Mouse (Mus musculus) midbrain, postnatal 0 days (tissue): ENCODE measurements around the gene Mfsd12. TPM values are rescaled to one million over a fixed set of nuclear protein-coding genes. Genes with fewer than 3 reads are reported as not detected.

Source experiments
- ATAC-seq: fragments of 200-750 bp; cut with Nextera tagmentation; 2 replicates; pipeline ENCODE4 v1.8.0; 2017; ENCODE audit warnings: moderate number of reproducible peaks, mild to moderate bottlenecking, moderate TSS enrichment, moderate library complexity; ENCODE audit not compliant: low FRiP score
- DNase-seq: peaks from one replicate; pipeline ENCODE4 v3.0.0-alpha.2; 2015; ENCODE audit warnings: low spot score
- H3K27ac ChIP-seq: fragments of 300-500 bp; sonication (generic); 2 replicates; pipeline ENCODE4 v1.5.1; 2014; ENCODE audit warnings: low read depth, mild to moderate bottlenecking, low read length, mixed read lengths
- H3K27me3 ChIP-seq: fragments of 300-500 bp; sonication (generic); 2 replicates; pipeline ENCODE4 v1.6.1; 2014; ENCODE audit warnings: low read length, control low read depth, mixed read lengths; ENCODE audit not compliant: insufficient read depth
- H3K36me3 ChIP-seq: fragments of 300-500 bp; sonication (generic); 2 replicates; pipeline ENCODE4 v1.6.1; 2014; ENCODE audit warnings: low read length, control low read depth, mixed read lengths; ENCODE audit not compliant: insufficient read depth
- H3K4me1 ChIP-seq: fragments of 300-500 bp; sonication (generic); 2 replicates; pipeline ENCODE4 v1.6.1; 2014; ENCODE audit warnings: mild to moderate bottlenecking, control low read depth, antibody characterized with exemption, low read length, mixed read lengths; ENCODE audit not compliant: insufficient read depth
- H3K4me2 ChIP-seq: fragments of 300-500 bp; sonication (generic); 2 replicates; pipeline ENCODE4 v1.6.1; 2014; ENCODE audit warnings: low read depth, mild to moderate bottlenecking, low read length, mixed read lengths; ENCODE audit not compliant: poor library complexity, severe bottlenecking
- H3K4me3 ChIP-seq: fragments of 300-500 bp; sonication (generic); 2 replicates; pipeline ENCODE4 v1.5.1; 2014; ENCODE audit warnings: low read depth, mild to moderate bottlenecking, low read length, moderate library complexity
- H3K9ac ChIP-seq: fragments of 300-500 bp; sonication (generic); replicated peaks from 2 replicates; pipeline ENCODE4 v1.6.1; 2014; ENCODE audit warnings: mild to moderate bottlenecking, low read length, moderate library complexity, mixed read lengths; ENCODE audit not compliant: poor library complexity, severe bottlenecking
- H3K9me3 ChIP-seq: fragments of 300-500 bp; sonication (generic); 2 replicates; pipeline ENCODE4 v1.6.1; 2016; ENCODE audit warnings: low read length, control low read depth
- CTCF ChIP-seq: IDR thresholded peaks from 2 replicates; pipeline ENCODE4 v1.5.1; 2016; ENCODE audit warnings: antibody characterized with exemption, mild to moderate bottlenecking
- WGBS: fragments of 180-500 bp; shearing (Covaris S2); extraction: QIAGEN DNeasy Blood & Tissue Kit; methylation state at CpG from one replicate; pipeline ENCODE4 v1.1.7; 2014; 5-methylcytosine and 5-hydroxymethylcytosine counted together
- microRNA-seq: library from miRNA; unstranded; fragments of <30 nt; microRNA quantifications from one replicate; pipeline ENCODE4, GENCODE M21; 2016; ENCODE audit warnings: borderline number of aligned reads
- polyA plus RNA-seq: library from polyadenylated mRNA; unstranded; fragments of >200 nt; fragmentation: Nextera tagmentation; extraction: Ambion mirVana; gene quantifications from 2 replicates; pipeline ENCODE4 v1.2.1, GENCODE M21; 2015
- total RNA-seq: library from RNA; depleted of rRNA; stranded (reverse); fragments of >200 nt; gene quantifications from 2 replicates; pipeline ENCODE4 v1.2.3, GENCODE M21; 2014; rRNA removed

Gene Mfsd12
- total and polyA plus RNA-seq, 2 experiments from 2014 or later, result 13.6 to 40.6 TPM

DNA sequence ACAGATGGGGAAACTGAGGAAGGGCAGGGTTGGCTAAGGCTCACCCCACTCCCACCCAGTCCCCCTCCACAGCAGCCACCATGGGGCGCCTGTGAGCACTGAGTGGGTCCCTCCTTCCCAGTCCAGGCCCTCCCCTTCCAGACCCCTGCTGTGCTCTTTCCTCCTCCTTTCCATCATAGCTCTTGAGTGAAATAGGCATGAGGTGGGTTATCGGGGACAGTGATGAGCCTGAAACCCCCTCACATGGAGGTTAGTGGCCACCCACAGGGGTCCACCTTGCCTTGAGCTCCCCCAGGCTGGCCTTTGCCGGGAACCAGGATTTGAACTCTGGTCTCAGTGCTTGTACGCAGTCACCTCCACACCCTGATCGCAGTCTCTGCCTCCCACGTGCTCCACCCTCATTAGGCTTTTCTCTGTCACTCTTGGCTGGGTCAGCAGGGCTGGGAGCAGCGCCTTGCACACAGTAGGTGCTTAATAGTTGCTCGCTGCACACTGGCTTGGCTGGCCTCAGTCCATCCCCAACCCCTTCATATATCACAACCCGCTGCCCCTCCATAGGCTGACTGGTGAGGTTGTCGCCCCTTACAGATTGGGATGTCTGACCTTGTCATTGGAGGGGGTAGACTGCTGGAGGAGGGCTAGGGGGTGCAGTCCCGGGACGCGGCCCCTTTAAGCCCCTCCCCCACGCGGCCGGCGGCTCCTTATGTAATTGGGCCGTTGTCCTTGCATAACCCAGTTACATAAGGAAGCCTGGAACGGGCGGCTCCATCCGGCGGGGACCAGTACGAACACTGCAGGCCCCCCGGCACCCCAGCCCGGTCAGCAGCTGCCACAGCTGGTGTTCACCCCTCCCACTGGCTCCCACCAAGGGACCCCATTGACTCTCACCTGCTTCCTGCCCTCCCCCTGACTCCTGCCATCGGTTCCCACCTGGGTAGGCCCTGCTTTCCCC, 56.3 kb downstream of the Mfsd12 start:
- Histone ChIP-seq H3K27me3 (no peaks in the 10 kb centered on the region), H3K27ac (no peak overlapping the region), H3K4me2 (peak overlapping the region; percentile 4; the same call in 1 of the 2 replicates), H3K36me3 (peaks cover 7% of the 10 kb centered on the region; the same call in 1 of the 2 replicates), H3K4me1 (peaks cover 6% of the 10 kb centered on the region; the same call in 1 of the 2 replicates), H3K4me3 (no peak overlapping the region), H3K9ac (no peak overlapping the region), H3K9me3 (no peaks in the 10 kb centered on the region)
- DNase-seq (no peak), ATAC-seq (no peak)
- WGBS, result 32% methylated on average over 26 of the region's 26 CpGs
- TF ChIP-seq CTCF, result peak; percentile 31; the same call in 1 of the 2 replicates

DNA sequence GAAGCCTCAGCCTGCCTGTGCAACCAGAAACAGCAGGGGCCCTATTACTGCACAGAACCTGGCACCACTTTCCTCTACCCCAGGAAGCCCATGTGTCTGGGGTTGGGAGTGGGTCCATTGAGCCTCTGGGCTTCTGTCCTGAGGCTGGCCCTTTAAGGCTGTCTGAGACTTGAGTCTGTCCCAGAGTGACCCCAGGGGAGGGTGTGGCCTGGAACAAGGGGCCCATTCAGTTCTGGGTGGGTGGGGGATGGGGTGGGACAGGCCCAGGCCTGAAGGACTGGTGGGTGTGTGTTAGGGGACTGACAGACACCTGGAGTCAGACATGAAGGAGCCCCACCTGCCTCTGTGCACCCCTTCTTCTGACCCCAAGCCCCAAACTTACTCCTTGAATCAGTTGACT, 57.4 kb downstream of the Mfsd12 start:
- Histone ChIP-seq H3K4me2 (no peak overlapping the region), H3K36me3 (0 out of 2 replicates have a peak, but pooled peaks cover 4% of the 10 kb centered on the region), H3K9ac (no peak overlapping the region), H3K27me3 (no peaks in the 10 kb centered on the region), H3K27ac (no peak overlapping the region), H3K4me3 (no peak overlapping the region), H3K9me3 (no peaks in the 10 kb centered on the region), H3K4me1 (peaks cover 6% of the 10 kb centered on the region; the same call in 1 of the 2 replicates)
- ATAC-seq (no peak), DNase-seq (no peak)
- TF ChIP-seq CTCF, result no peak

DNA sequence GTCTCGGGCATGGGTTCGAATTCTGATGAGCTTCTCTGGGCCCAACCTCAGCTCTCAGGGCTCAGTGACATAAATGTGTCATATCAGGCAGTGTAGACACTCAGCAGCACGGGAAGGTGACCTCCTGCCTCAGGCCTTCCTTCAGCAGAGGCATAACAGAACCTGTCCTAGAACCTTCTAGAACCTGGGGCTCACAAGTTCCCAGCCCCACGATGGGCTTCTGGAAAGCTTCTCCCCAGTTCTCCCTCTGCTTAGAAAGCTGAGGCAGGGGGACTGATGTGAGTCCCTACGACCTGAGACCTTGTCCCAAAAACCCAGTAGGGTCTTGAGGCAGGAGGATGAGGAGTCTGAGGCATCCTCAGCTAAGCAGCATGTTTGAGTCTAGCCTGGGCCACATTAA, 57.9 kb downstream of the Mfsd12 start:
- Histone ChIP-seq H3K9ac (no peak overlapping the region), H3K9me3 (no peaks in the 10 kb centered on the region), H3K4me1 (peaks cover 6% of the 10 kb centered on the region; the same call in 1 of the 2 replicates), H3K36me3 (0 out of 2 replicates have a peak, but pooled peaks cover 8% of the 10 kb centered on the region), H3K27me3 (no peaks in the 10 kb centered on the region), H3K4me2 (no peak overlapping the region), H3K4me3 (no peak overlapping the region), H3K27ac (no peak overlapping the region)
- ATAC-seq, result no peak
- 83% methylated on average over 5 of the region's 5 CpGs for WGBS
- DNase-seq, result no peak
- TF ChIP-seq CTCF, result no peak

Small RNAs within 50 kb of the gene (microRNA-seq; reads per million reads assigned to microRNA genes)
- gene Mir6913, result not detected

Other genes starting within 250 kb of the Mfsd12 start
Only the 30 nearest of the 33 such genes appear.
- gene Pias4, start 189.6 kb upstream of the Mfsd12 start, total RNA-seq, result 31.2 and 38.0 TPM in 2 replicates
- gene Pias4, start 189.6 kb upstream of the Mfsd12 start, polyA plus RNA-seq, result 30.1 and 31.3 TPM in 2 replicates
- 2,062 and 2,304 TPM in 2 replicates for gene Eef2, start 180.9 kb upstream of the Mfsd12 start, total RNA-seq
- 440 and 459 TPM in 2 replicates for gene Eef2, start 180.9 kb upstream of the Mfsd12 start, polyA plus RNA-seq
- 56.7 and 88.8 TPM in 2 replicates for gene Dapk3, start 174.5 kb upstream of the Mfsd12 start, total RNA-seq
- 59.1 and 60.9 TPM in 2 replicates for gene Dapk3, start 174.5 kb upstream of the Mfsd12 start, polyA plus RNA-seq
- gene 4930442H23Rik, start 173.6 kb upstream of the Mfsd12 start, total RNA-seq, result not detected in 2 replicates
- gene 4930442H23Rik, start 173.6 kb upstream of the Mfsd12 start, polyA plus RNA-seq, result not detected in 2 replicates
- not detected in 2 replicates for gene Nmrk2, start 155.4 kb upstream of the Mfsd12 start, total RNA-seq
- 0.14 TPM in 1 of 2 replicates, not detected in the other for gene Nmrk2, start 155.4 kb upstream of the Mfsd12 start, polyA plus RNA-seq
- 195 and 200 TPM in 2 replicates for gene Atcay, start 126.7 kb upstream of the Mfsd12 start, total RNA-seq
- 91.4 and 94.1 TPM in 2 replicates for gene Atcay, start 126.7 kb upstream of the Mfsd12 start, polyA plus RNA-seq
- 61.3 and 70.2 TPM in 2 replicates for gene Zfr2, start 124.3 kb upstream of the Mfsd12 start, total RNA-seq
- gene Zfr2, start 124.3 kb upstream of the Mfsd12 start, polyA plus RNA-seq, result 24.9 and 25.3 TPM in 2 replicates
- 110 and 114 TPM in 2 replicates for gene Matk, start 104.6 kb upstream of the Mfsd12 start, total RNA-seq
- gene Matk, start 104.6 kb upstream of the Mfsd12 start, polyA plus RNA-seq, result 96.9 and 108 TPM in 2 replicates
- gene Mrpl54, start 90.6 kb upstream of the Mfsd12 start, total RNA-seq, result 145 and 164 TPM in 2 replicates
- 162 and 179 TPM in 2 replicates for gene Mrpl54, start 90.6 kb upstream of the Mfsd12 start, polyA plus RNA-seq
- gene Apba3, start 90.5 kb upstream of the Mfsd12 start, total RNA-seq, result 45.0 and 64.8 TPM in 2 replicates
- gene Apba3, start 90.5 kb upstream of the Mfsd12 start, polyA plus RNA-seq, result 25.0 and 25.2 TPM in 2 replicates
- 6.5 and 9.2 TPM in 2 replicates for gene Tjp3, start 65.9 kb upstream of the Mfsd12 start, total RNA-seq
- 5.1 and 6.3 TPM in 2 replicates for gene Tjp3, start 65.9 kb upstream of the Mfsd12 start, polyA plus RNA-seq
- 248 and 256 TPM in 2 replicates for gene Pip5k1c, start 64.5 kb upstream of the Mfsd12 start, total RNA-seq
- 125 and 129 TPM in 2 replicates for gene Pip5k1c, start 64.5 kb upstream of the Mfsd12 start, polyA plus RNA-seq
- 19.5 and 22.7 TPM in 2 replicates for gene Cactin, start 36.4 kb upstream of the Mfsd12 start, total RNA-seq
- gene Cactin, start 36.4 kb upstream of the Mfsd12 start, polyA plus RNA-seq, result 18.4 and 20.2 TPM in 2 replicates
- gene Tbxa2r, start 28.8 kb upstream of the Mfsd12 start, total RNA-seq, result 4.3 and 7.0 TPM in 2 replicates
- gene Tbxa2r, start 28.8 kb upstream of the Mfsd12 start, polyA plus RNA-seq, result 3.8 and 4.7 TPM in 2 replicates
- 0.09 and 0.16 TPM in 2 replicates for gene Gipc3, start 14.2 kb upstream of the Mfsd12 start, total RNA-seq
- not detected in 2 replicates for gene Gipc3, start 14.2 kb upstream of the Mfsd12 start, polyA plus RNA-seq
- gene Hmg20b, start 7.0 kb upstream of the Mfsd12 start, total RNA-seq, result 9.6 and 12.6 TPM in 2 replicates
- 23.4 and 24.5 TPM in 2 replicates for gene Hmg20b, start 7.0 kb upstream of the Mfsd12 start, polyA plus RNA-seq
- 1.4 TPM in 1 of 2 replicates, not detected in the other for gene 4930404N11Rik, start 8.3 kb downstream of the Mfsd12 start, total RNA-seq
- 0.47 and 0.54 TPM in 2 replicates for gene 4930404N11Rik, start 8.3 kb downstream of the Mfsd12 start, polyA plus RNA-seq
- 92.6 and 98.3 TPM in 2 replicates for gene Fzr1, start 21.0 kb downstream of the Mfsd12 start, total RNA-seq
- gene Fzr1, start 21.0 kb downstream of the Mfsd12 start, polyA plus RNA-seq, result 147 and 149 TPM in 2 replicates
- gene Dohh, start 26.9 kb downstream of the Mfsd12 start, total RNA-seq, result 120 and 132 TPM in 2 replicates
- 95.8 and 115 TPM in 2 replicates for gene Dohh, start 26.9 kb downstream of the Mfsd12 start, polyA plus RNA-seq
- gene Gm48551, start 27.0 kb downstream of the Mfsd12 start, total RNA-seq, result 0.88 and 2.7 TPM in 2 replicates
- gene Gm48551, start 27.0 kb downstream of the Mfsd12 start, polyA plus RNA-seq, result 5.8 and 10.2 TPM in 2 replicates
- 6.6 TPM in 1 of 2 replicates, not detected in the other for gene Gm48552, start 31.5 kb downstream of the Mfsd12 start, total RNA-seq
- 1.6 and 3.9 TPM in 2 replicates for gene Gm48552, start 31.5 kb downstream of the Mfsd12 start, polyA plus RNA-seq
- gene Smim24, start 35.6 kb downstream of the Mfsd12 start, total RNA-seq, result 1.5 and 1.7 TPM in 2 replicates
- 1.1 and 2.0 TPM in 2 replicates for gene Smim24, start 35.6 kb downstream of the Mfsd12 start, polyA plus RNA-seq
- 16.2 and 17.4 TPM in 2 replicates for gene Nfic, start 98.1 kb downstream of the Mfsd12 start, total RNA-seq
- 19.1 and 21.3 TPM in 2 replicates for gene Nfic, start 98.1 kb downstream of the Mfsd12 start, polyA plus RNA-seq
- gene Celf5, start 125.2 kb downstream of the Mfsd12 start, total RNA-seq, result 142 and 206 TPM in 2 replicates
- gene Celf5, start 125.2 kb downstream of the Mfsd12 start, polyA plus RNA-seq, result 61.5 and 74.0 TPM in 2 replicates
- gene Ncln, start 138.9 kb downstream of the Mfsd12 start, total RNA-seq, result 83.0 and 93.1 TPM in 2 replicates
- 58.1 and 63.3 TPM in 2 replicates for gene Ncln, start 138.9 kb downstream of the Mfsd12 start, polyA plus RNA-seq
- 0.09 and 0.16 TPM in 2 replicates for gene S1pr4, start 142.6 kb downstream of the Mfsd12 start, total RNA-seq
- 0.40 and 0.41 TPM in 2 replicates for gene S1pr4, start 142.6 kb downstream of the Mfsd12 start, polyA plus RNA-seq
- 0.94 and 2.1 TPM in 2 replicates for gene Gna15, start 166.7 kb downstream of the Mfsd12 start, total RNA-seq
- gene Gna15, start 166.7 kb downstream of the Mfsd12 start, polyA plus RNA-seq, result 1.1 and 1.2 TPM in 2 replicates
- 108 and 130 TPM in 2 replicates for gene Gna11, start 187.7 kb downstream of the Mfsd12 start, total RNA-seq
- 107 and 108 TPM in 2 replicates for gene Gna11, start 187.7 kb downstream of the Mfsd12 start, polyA plus RNA-seq
- 539 and 662 TPM in 2 replicates for gene Aes, start 202.0 kb downstream of the Mfsd12 start, total RNA-seq
- gene Aes, start 202.0 kb downstream of the Mfsd12 start, polyA plus RNA-seq, result 805 and 854 TPM in 2 replicates
- 31.2 and 35.6 TPM in 2 replicates for gene Tle2, start 217.1 kb downstream of the Mfsd12 start, total RNA-seq
- gene Tle2, start 217.1 kb downstream of the Mfsd12 start, polyA plus RNA-seq, result 56.8 and 57.3 TPM in 2 replicates